13 mouse cellular contexts compared by ENCODE assay signal in genomic region chr4:95319036-95319435, GRCm38 (mm10).
DNase-seq lines count a peak whose midpoint lies in the region; ATAC-seq and TF ChIP-seq lines count a peak whose summit lies in the region.
"Had no signal": no experiment of that assay in that cellular context is flagged by ENCODE, and none has a peak within 500 bp of the region (broad histone marks: within the 10 kb centered on the region; RNA-seq: fewer than 3 reads in every experiment).

No protein-coding gene starts in this region.

- H3K9ac ChIP-seq in lung, postnatal 0 days (replicated peaks; ENCODE audit: low read depth), result no peak overlapping the region
- H3K9ac ChIP-seq: hindbrain, embryonic 14.5 days had no signal

- H3K4me2 ChIP-seq in lung, postnatal 0 days (replicated peaks; ENCODE audit: low read depth, low read length), result no peak overlapping the region
- H3K4me2 ChIP-seq: hindbrain, embryonic 14.5 days had no signal

- H3K9me3 ChIP-seq in lung, postnatal 0 days (ENCODE audit: low read length), result no peaks in the 10 kb centered on the region

- no peak for TF ChIP-seq EP300 in lung, postnatal 0 days (IDR thresholded peaks at IDR 0.05)

- no peaks in the 10 kb centered on the region for H3K27me3 ChIP-seq in lung, postnatal 0 days (replicated peaks; ENCODE audit: insufficient read depth, low read length)
- H3K27me3 ChIP-seq: Patski had no signal

- H3K36me3 ChIP-seq in lung, postnatal 0 days (ENCODE audit: insufficient read depth, low read length), result no peaks in the 10 kb centered on the region

- peaks cover 10% of the 10 kb centered on the region; the same call in 1 of the 2 replicates for H3K4me1 ChIP-seq in lung, postnatal 0 days (ENCODE audit: insufficient read depth, low read depth, low read length)

- ATAC-seq in lung, postnatal 0 days, result no peak
- no peak for ATAC-seq in monocyte, adult 5-6 weeks (replicated peaks; ENCODE audit: insufficient number of reproducible peaks, low FRiP score, low TSS enrichment, poor library complexity, severe bottlenecking)
- ATAC-seq: Patski had no signal

- TF ChIP-seq CTCF in lung, postnatal 0 days (IDR thresholded peaks at IDR 0.05), result no peak

- DNase-seq in lung, postnatal 0 days (ENCODE audit: low spot score), result peak; percentile 18
- DNase-seq in lung, postnatal 14 days, result no peak
- DNase-seq in adrenal gland, postnatal 14 days, result peak; percentile 56
- DNase-seq in heart, adult 9 months (ENCODE audit: low spot score in 2 of 2), result peak; percentile 31 to 45
- DNase-seq in skeletal muscle tissue, adult 2 months (ENCODE audit: low read depth, low spot score), result peak; percentile 19
- DNase-seq in c-Kit-positive CD71-positive TER-119-positive erythroid progenitor cells, embryonic 14.5 days (ENCODE audit: low spot score), result no peak
- DNase-seq in layer of hippocampus, postnatal 10 days (ENCODE audit: low spot score in 2 of 2), result no peak
- DNase-seq: cerebellum, adult 18-20 months; left cerebral cortex, postnatal 4 days; thymus, postnatal 36 days had no signal

- no peak overlapping the region for H3K4me3 ChIP-seq in lung, postnatal 0 days (ENCODE audit: low read depth, low read length)

- 33% methylated on average over 6 of the region's 6 CpGs for WGBS in lung, postnatal 0 days

- H3K27ac ChIP-seq in lung, postnatal 0 days (ENCODE audit: low read length), result 0 out of 2 replicates have a peak overlapping the region, but pooled peaks have one; percentile 12
- H3K27ac ChIP-seq: hindbrain, embryonic 14.5 days had no signal

Comparison
In these comparisons a context has a peak if more than half of its experiments do, and no peak if none do; other contexts are left out.
1. DNase-seq: peak in lung, postnatal 0 days (single experiment), adrenal gland, postnatal 14 days (single experiment), heart, adult 9 months (2 of 2) and skeletal muscle tissue, adult 2 months (single experiment); none in lung, postnatal 14 days (single experiment), c-Kit-positive CD71-positive TER-119-positive erythroid progenitor cells, embryonic 14.5 days (single experiment) and layer of hippocampus, postnatal 10 days (0 of 2).